Mouse (Mus musculus): ENCODE results near the gene Irf7.

- TF ChIP-seq CTCF (IDR thresholded peaks at IDR 0.05; ENCODE audit: low read depth) (no peak), EP300 (IDR thresholded peaks at IDR 0.05; ENCODE audit: low read depth) (no peak)
These were observed 36.6 kb downstream of the Irf7 start for GRCm38 (mm10) chr7:141229702-141230101.

All from liver, embryonic 14.5 days (tissue).